In the genomic region with DNA sequence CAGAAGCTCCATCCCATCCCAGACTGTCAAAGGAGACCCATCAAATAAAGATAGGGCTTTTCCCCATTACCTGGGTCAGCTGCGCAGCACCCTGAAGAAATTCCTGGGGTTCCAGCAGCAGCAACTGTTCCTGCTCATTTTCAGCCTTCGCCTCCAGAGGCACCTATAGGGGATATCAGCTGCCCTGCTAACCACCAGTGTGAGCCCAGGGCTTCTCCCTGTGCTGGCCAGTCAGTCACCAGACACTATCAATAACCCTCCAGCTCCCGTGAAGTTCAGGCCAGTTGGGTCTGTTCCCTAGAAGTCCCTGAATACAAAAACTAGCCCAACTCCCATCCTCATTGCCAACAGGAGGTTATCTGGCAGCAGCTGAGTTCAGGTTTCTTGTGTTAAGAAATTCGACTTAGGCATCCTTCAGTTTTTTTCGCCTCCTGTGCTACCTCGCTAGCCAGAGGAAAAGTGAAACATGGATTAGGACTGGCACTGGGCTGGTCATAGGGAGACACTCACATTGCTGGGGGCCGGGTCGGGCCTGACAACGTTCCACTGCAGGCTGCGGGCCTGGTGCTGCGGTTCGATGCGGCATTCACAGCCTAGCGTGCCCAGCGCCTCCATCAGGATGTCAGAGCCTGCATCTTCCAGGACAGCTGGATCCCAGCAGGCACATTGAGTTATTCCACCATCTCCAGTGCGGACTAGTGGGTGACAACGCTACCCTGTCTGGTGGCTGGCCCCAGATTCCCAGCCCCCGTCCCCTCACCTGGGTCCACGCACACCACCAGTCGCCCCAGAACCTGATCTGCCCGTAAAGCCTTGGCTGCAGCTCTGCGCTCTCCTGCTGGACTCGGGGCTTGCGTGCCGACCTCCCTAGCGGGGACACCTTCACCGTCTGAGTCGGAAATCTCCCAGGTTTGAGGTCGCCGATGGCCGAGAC, we compare ENCODE assay signal across 8 mouse cellular contexts. TPM values are rescaled to one million over a fixed set of nuclear protein-coding genes. Genes with fewer than 3 reads are reported as not detected.
DNase-seq lines count a peak whose midpoint lies in the region; ATAC-seq and TF ChIP-seq lines count a peak whose summit lies in the region.

No protein-coding gene starts in this region.

- H3K4me3 ChIP-seq in heart, embryonic 15.5 days: peak overlapping the region; percentile 81
- peak overlapping the region; percentile 92 for H3K4me3 ChIP-seq in G1E (ENCODE audit: low read depth, low read length)
- H3K4me3 ChIP-seq in forebrain, embryonic 10.5 days: peak overlapping the region; percentile 83
- H3K4me3 ChIP-seq in liver, adult 2 months (ENCODE audit: insufficient read depth, low read depth, low read length): peak overlapping the region; percentile 74
- peak overlapping the region; percentile 79 for H3K4me3 ChIP-seq in stomach, embryonic 16.5 days (replicated peaks; ENCODE audit: low read length)

- no peak for TF ChIP-seq CTCF in G1E (IDR thresholded peaks at IDR 0.05; ENCODE audit: low read depth, low read length)
- no peak for TF ChIP-seq CTCF in liver, adult 2 months (IDR thresholded peaks at IDR 0.05; ENCODE audit: low read depth, low read length)

- H3K36me3 ChIP-seq in heart, embryonic 15.5 days: peaks cover 53% of the 10 kb centered on the region
- H3K36me3 ChIP-seq in G1E (replicated peaks): peaks cover 86% of the 10 kb centered on the region
- peaks cover 74% of the 10 kb centered on the region for H3K36me3 ChIP-seq in forebrain, embryonic 10.5 days (replicated peaks)
- H3K36me3 ChIP-seq in liver, adult 2 months (ENCODE audit: control insufficient read depth, insufficient read depth, low read length): peaks cover 3% of the 10 kb centered on the region; the same call in 1 of the 2 replicates
- peaks cover 14% of the 10 kb centered on the region for H3K36me3 ChIP-seq in stomach, embryonic 16.5 days (ENCODE audit: control insufficient read depth, insufficient read depth, low read length)

- intact Hi-C loops in heart, postnatal 10 days (cut with DNase I): no loop called here

- H3K27ac ChIP-seq in heart, embryonic 15.5 days: peak overlapping the region; percentile 91
- peak overlapping the region; percentile 91 for H3K27ac ChIP-seq in forebrain, embryonic 10.5 days
- H3K27ac ChIP-seq in liver, adult 2 months (replicated peaks; ENCODE audit: insufficient read depth, low read depth, low read length): peak overlapping the region; percentile 59
- peak overlapping the region; percentile 91 for H3K27ac ChIP-seq in stomach, embryonic 16.5 days (ENCODE audit: low read length)

- TF ChIP-seq POLR2A in liver, adult 2 months (IDR thresholded peaks at IDR 0.05; ENCODE audit: extremely low read depth, insufficient read depth, low read length): no peak

- 0 out of 2 replicates have a peak, but pooled peaks have one; percentile 4 for ATAC-seq in heart, embryonic 15.5 days (replicated peaks; ENCODE audit: insufficient number of reproducible peaks, insufficient read depth, low FRiP score, low read depth)
- no peak for ATAC-seq in G1E (ENCODE audit: extremely low read depth, insufficient number of reproducible peaks, low FRiP score, poor library complexity, severe bottlenecking)
- peak; percentile 2; the same call in 1 of the 2 replicates for ATAC-seq in stomach, embryonic 16.5 days (ENCODE audit: insufficient read depth, low FRiP score)

- no peaks in the 10 kb centered on the region for H3K27me3 ChIP-seq in heart, embryonic 15.5 days
- no peaks in the 10 kb centered on the region for H3K27me3 ChIP-seq in G1E (ENCODE audit: insufficient read depth, low read length)
- no peaks in the 10 kb centered on the region for H3K27me3 ChIP-seq in forebrain, embryonic 10.5 days (ENCODE audit: poor library complexity, severe bottlenecking)
- H3K27me3 ChIP-seq in liver, adult 2 months (ENCODE audit: control insufficient read depth, insufficient read depth, low read length): no peaks in the 10 kb centered on the region
- no peaks in the 10 kb centered on the region for H3K27me3 ChIP-seq in stomach, embryonic 16.5 days (ENCODE audit: control insufficient read depth, insufficient read depth, low read length)

- peaks cover 17% of the 10 kb centered on the region; the same call in 1 of the 2 replicates for H3K79me2 ChIP-seq in liver, adult 2 months (ENCODE audit: control insufficient read depth, insufficient read depth, low read length)

- peaks cover 47% of the 10 kb centered on the region for H3K4me1 ChIP-seq in heart, embryonic 15.5 days (replicated peaks)
- peaks cover 77% of the 10 kb centered on the region for H3K4me1 ChIP-seq in G1E (ENCODE audit: insufficient read depth, low read depth, low read length)
- H3K4me1 ChIP-seq in forebrain, embryonic 10.5 days: peaks cover 49% of the 10 kb centered on the region
- H3K4me1 ChIP-seq in liver, adult 2 months (ENCODE audit: control insufficient read depth, insufficient read depth, low read length): peaks cover 20% of the 10 kb centered on the region
- peaks cover 24% of the 10 kb centered on the region for H3K4me1 ChIP-seq in stomach, embryonic 16.5 days (ENCODE audit: control insufficient read depth, insufficient read depth, low read length)

- H3K9ac ChIP-seq in heart, embryonic 15.5 days: peak overlapping the region; percentile 91
- H3K9ac ChIP-seq in liver, adult 2 months (ENCODE audit: low read depth, low read length): peak overlapping the region; percentile 84
- H3K9ac ChIP-seq in stomach, embryonic 16.5 days (ENCODE audit: low read length): peak overlapping the region; percentile 96

- WGBS in heart, embryonic 15.5 days: 9% methylated on average over 31 of the region's 31 CpGs
- whole genome bisulfite sequencing in forebrain, embryonic 10.5 days: 12% methylated on average over 31 of the region's 31 CpGs
- 7% methylated on average over 31 of the region's 31 CpGs for WGBS in liver, adult 2 months
- WGBS in stomach, embryonic 16.5 days: 9% methylated on average over 31 of the region's 31 CpGs

- no peaks in the 10 kb centered on the region for H3K9me3 ChIP-seq in heart, embryonic 15.5 days (replicated peaks)
- H3K9me3 ChIP-seq in G1E (replicated peaks): no peaks in the 10 kb centered on the region
- H3K9me3 ChIP-seq in forebrain, embryonic 10.5 days: no peaks in the 10 kb centered on the region
- no peaks in the 10 kb centered on the region for H3K9me3 ChIP-seq in stomach, embryonic 16.5 days (replicated peaks; ENCODE audit: control insufficient read depth, low read length)

- peak overlapping the region; percentile 94 for H3K4me2 ChIP-seq in heart, embryonic 15.5 days
- H3K4me2 ChIP-seq in stomach, embryonic 16.5 days (ENCODE audit: low read depth, low read length): peak overlapping the region; percentile 99

- no peak for DNase-seq in heart, postnatal 10 days
- no peak for DNase-seq in G1E (ENCODE audit: low spot score)
- no peak for DNase-seq in forebrain, embryonic 10.5 days (ENCODE audit: extremely low spot score, low spot score)
- no peak for DNase-seq in liver, adult 2 months (ENCODE audit: extremely low read depth, low read depth, low spot score)
- DNase-seq in left cerebral cortex, adult 9 months (ENCODE audit: low spot score in 2 of 2): no peak
- no peak for DNase-seq in cerebellum, adult 11 months

RNA-seq across cellular contexts. Expression of gene Eme2, which starts 0.6 kb away (rescaled TPM):
- polyA plus RNA-seq in heart, embryonic 15.5 days (2015; fragmentation: Nextera tagmentation; extraction: Ambion mirVana): 16.6 and 21.3 TPM in 2 replicates
- 10 to 100 TPM; 17.1 to 23.7 TPM for total RNA-seq in heart, postnatal 10 days (2021)
- total RNA-seq in G1E (2014; fragmentation: Nextera tagmentation): 3.4 and 6.5 TPM in 2 replicates
- 18.2 and 19.4 TPM in 2 replicates for total RNA-seq in G1E (2017)
- 9.4 and 12.1 TPM in 2 replicates for polyA plus RNA-seq in G1E (2012)
- polyA plus RNA-seq in forebrain, embryonic 10.5 days (2016; fragmentation: Nextera tagmentation; extraction: Ambion mirVana): 30.3 and 30.4 TPM in 2 replicates
- 19.5 and 20.5 TPM in 2 replicates for total RNA-seq in liver, adult 2 months (2014; rRNA removed)
- polyA plus RNA-seq in liver, adult 2 months (2012; rRNA removed): 21.0 and 31.2 TPM in 2 replicates
- polyA plus RNA-seq in stomach, embryonic 16.5 days (2015; fragmentation: Nextera tagmentation; extraction: Ambion mirVana): 32.3 and 33.5 TPM in 2 replicates

RNA-seq across cellular contexts. Expression of gene Mrps34, which starts 0.6 kb away (rescaled TPM):
- 74.7 and 78.0 TPM in 2 replicates for polyA plus RNA-seq in heart, embryonic 15.5 days (2015; fragmentation: Nextera tagmentation; extraction: Ambion mirVana)
- total RNA-seq in heart, postnatal 10 days (2021): 100 to 1,000 TPM; 114 to 116 TPM
- 28.8 and 30.8 TPM in 2 replicates for total RNA-seq in G1E (2014; fragmentation: Nextera tagmentation)
- 15.6 and 21.1 TPM in 2 replicates for total RNA-seq in G1E (2017)
- 81.7 and 82.8 TPM in 2 replicates for polyA plus RNA-seq in G1E (2012)
- 100 and 103 TPM in 2 replicates for polyA plus RNA-seq in forebrain, embryonic 10.5 days (2016; fragmentation: Nextera tagmentation; extraction: Ambion mirVana)
- 47.5 and 53.7 TPM in 2 replicates for total RNA-seq in liver, adult 2 months (2014; rRNA removed)
- polyA plus RNA-seq in liver, adult 2 months (2012; rRNA removed): 124 and 149 TPM in 2 replicates
- polyA plus RNA-seq in stomach, embryonic 16.5 days (2015; fragmentation: Nextera tagmentation; extraction: Ambion mirVana): 91.2 and 96.2 TPM in 2 replicates

RNA-seq across cellular contexts. Expression of gene Nme3, which starts 2.0 kb away (rescaled TPM):
- polyA plus RNA-seq in heart, embryonic 15.5 days (2015; fragmentation: Nextera tagmentation; extraction: Ambion mirVana): 32.2 and 36.5 TPM in 2 replicates
- 10 to 100 TPM; 45.4 to 54.6 TPM for total RNA-seq in heart, postnatal 10 days (2021)
- total RNA-seq in G1E (2014; fragmentation: Nextera tagmentation): 5.6 and 9.5 TPM in 2 replicates
- 29.0 and 32.5 TPM in 2 replicates for total RNA-seq in G1E (2017)
- polyA plus RNA-seq in G1E (2012): 20.2 and 26.8 TPM in 2 replicates
- polyA plus RNA-seq in forebrain, embryonic 10.5 days (2016; fragmentation: Nextera tagmentation; extraction: Ambion mirVana): 50.1 and 51.8 TPM in 2 replicates
- total RNA-seq in liver, adult 2 months (2014; rRNA removed): 46.6 and 49.1 TPM in 2 replicates
- polyA plus RNA-seq in liver, adult 2 months (2012; rRNA removed): 69.7 and 72.3 TPM in 2 replicates
- polyA plus RNA-seq in stomach, embryonic 16.5 days (2015; fragmentation: Nextera tagmentation; extraction: Ambion mirVana): 63.1 and 64.8 TPM in 2 replicates

RNA-seq across cellular contexts. Expression of gene Spsb3, which starts 7.9 kb away (rescaled TPM):
- 22.7 and 30.6 TPM in 2 replicates for polyA plus RNA-seq in heart, embryonic 15.5 days (2015; fragmentation: Nextera tagmentation; extraction: Ambion mirVana)
- 10 to 100 TPM; 41.3 to 45.8 TPM for total RNA-seq in heart, postnatal 10 days (2021)
- total RNA-seq in G1E (2014; fragmentation: Nextera tagmentation) (10.9 and 12.8 TPM in 2 replicates), G1E (2017) (15.9 and 19.7 TPM in 2 replicates)
- polyA plus RNA-seq in G1E (2012): 35.1 and 42.6 TPM in 2 replicates
- polyA plus RNA-seq in forebrain, embryonic 10.5 days (2016; fragmentation: Nextera tagmentation; extraction: Ambion mirVana): 42.8 and 45.3 TPM in 2 replicates
- total RNA-seq in liver, adult 2 months (2014; rRNA removed): 8.7 and 14.8 TPM in 2 replicates
- 37.5 and 42.4 TPM in 2 replicates for polyA plus RNA-seq in liver, adult 2 months (2012; rRNA removed)
- polyA plus RNA-seq in stomach, embryonic 16.5 days (2015; fragmentation: Nextera tagmentation; extraction: Ambion mirVana): 31.5 and 32.7 TPM in 2 replicates

RNA-seq across cellular contexts. Expression of gene Nubp2, which starts 8.2 kb away (rescaled TPM):
- polyA plus RNA-seq in heart, embryonic 15.5 days (2015; fragmentation: Nextera tagmentation; extraction: Ambion mirVana): 28.6 and 42.8 TPM in 2 replicates
- 10 to 100 TPM; 27.0 to 27.8 TPM for total RNA-seq in heart, postnatal 10 days (2021)
- total RNA-seq in G1E (2014; fragmentation: Nextera tagmentation): 92.9 and 95.7 TPM in 2 replicates
- 46.9 and 58.5 TPM in 2 replicates for total RNA-seq in G1E (2017)
- 79.9 and 103 TPM in 2 replicates for polyA plus RNA-seq in G1E (2012)
- 81.3 and 82.5 TPM in 2 replicates for polyA plus RNA-seq in forebrain, embryonic 10.5 days (2016; fragmentation: Nextera tagmentation; extraction: Ambion mirVana)
- 16.2 and 24.7 TPM in 2 replicates for total RNA-seq in liver, adult 2 months (2014; rRNA removed)
- polyA plus RNA-seq in liver, adult 2 months (2012; rRNA removed): 30.2 and 33.0 TPM in 2 replicates
- polyA plus RNA-seq in stomach, embryonic 16.5 days (2015; fragmentation: Nextera tagmentation; extraction: Ambion mirVana): 44.1 and 47.9 TPM in 2 replicates
